9 mouse cellular contexts compared by ENCODE assay signal in genomic region chr9:120586546-120586945, GRCm38 (mm10). TPM values are rescaled to one million over a fixed set of nuclear protein-coding genes. Genes with fewer than 3 reads are reported as not detected.
DNase-seq lines count a peak whose midpoint lies in the region; ATAC-seq and TF ChIP-seq lines count a peak whose summit lies in the region.
"Had no signal": no experiment of that assay in that cellular context is flagged by ENCODE, and none has a peak within 500 bp of the region (broad histone marks: within the 10 kb centered on the region; RNA-seq: fewer than 3 reads in every experiment).

No protein-coding gene starts in this region.

- TF ChIP-seq POLR2A in bone marrow macrophage, adult 2 months (IDR thresholded peaks at IDR 0.05; ENCODE audit: borderline replicate concordance, low read depth, low read length): no peak

- no peaks in the 10 kb centered on the region for H3K36me3 ChIP-seq in forebrain, embryonic 11.5 days (ENCODE audit: control insufficient read depth, insufficient read depth, low read length)
- H3K36me3 ChIP-seq in forebrain, embryonic 15.5 days: no peaks in the 10 kb centered on the region
- H3K36me3 ChIP-seq in C2C12 (ENCODE audit: control insufficient read depth, insufficient read depth): no peaks in the 10 kb centered on the region
- H3K36me3 ChIP-seq: limb, embryonic 12.5 days had no signal

- no peaks in the 10 kb centered on the region for H3K79me3 ChIP-seq in C2C12 (ENCODE audit: low read depth)

- peak; percentile 88 for DNase-seq in forebrain, embryonic 11.5 days (ENCODE audit: low spot score)
- peak; percentile 29 to 55 for DNase-seq in frontal cortex, postnatal 10 days (ENCODE audit: low spot score in 2 of 2)
- peak; percentile 87 to 89 for DNase-seq in kidney, postnatal 4 days
- DNase-seq in lung, postnatal 10 days: peak; percentile 87
- DNase-seq in spleen, postnatal 36 days (ENCODE audit: low spot score in 2 of 2): peak; percentile 41 to 68

- no peak overlapping the region for H3ac ChIP-seq in C2C12 (ENCODE audit: control insufficient read depth, insufficient read length, low read depth)

- no peaks in the 10 kb centered on the region for H3K27me3 ChIP-seq in forebrain, embryonic 11.5 days (ENCODE audit: control insufficient read depth, insufficient read depth, low read length)
- no peaks in the 10 kb centered on the region for H3K27me3 ChIP-seq in forebrain, embryonic 15.5 days
- no peaks in the 10 kb centered on the region for H3K27me3 ChIP-seq in C2C12 (ENCODE audit: control insufficient read depth, insufficient read depth, insufficient read length)

- H3K9me3 ChIP-seq in forebrain, embryonic 11.5 days (ENCODE audit: control insufficient read depth, low read length): no peaks in the 10 kb centered on the region
- H3K9me3 ChIP-seq in forebrain, embryonic 15.5 days: no peaks in the 10 kb centered on the region
- H3K9me3 ChIP-seq: limb, embryonic 12.5 days had no signal

- H3K4me2 ChIP-seq in forebrain, embryonic 11.5 days (ENCODE audit: low read depth, low read length, severe bottlenecking): no peak overlapping the region
- no peak overlapping the region for H3K4me2 ChIP-seq in forebrain, embryonic 15.5 days (replicated peaks)
- H3K4me2 ChIP-seq: limb, embryonic 12.5 days had no signal

- no peak overlapping the region for H3K4me3 ChIP-seq in forebrain, embryonic 11.5 days (ENCODE audit: low read depth, low read length)
- no peak overlapping the region for H3K4me3 ChIP-seq in forebrain, embryonic 15.5 days
- H3K4me3 ChIP-seq in C2C12 (ENCODE audit: insufficient read depth, poor library complexity, severe bottlenecking): no peak overlapping the region
- no peak overlapping the region for H3K4me3 ChIP-seq in bone marrow macrophage, adult 2 months (ENCODE audit: insufficient read depth, low read length)
- H3K4me3 ChIP-seq: limb, embryonic 12.5 days had no signal

- 12% methylated on average over 3 of the region's 3 CpGs for WGBS in forebrain, embryonic 11.5 days
- 16% methylated on average over 3 of the region's 3 CpGs for WGBS in forebrain, embryonic 15.5 days

- H3K27ac ChIP-seq in forebrain, embryonic 11.5 days (ENCODE audit: low read depth, low read length): no peak overlapping the region
- no peak overlapping the region for H3K27ac ChIP-seq in forebrain, embryonic 15.5 days (replicated peaks)
- no peak overlapping the region for H3K27ac ChIP-seq in bone marrow macrophage, adult 2 months (ENCODE audit: insufficient read depth, low read depth, low read length)
- H3K27ac ChIP-seq: limb, embryonic 12.5 days had no signal

- H3K9ac ChIP-seq in forebrain, embryonic 11.5 days (ENCODE audit: low read length): no peak overlapping the region
- no peak overlapping the region for H3K9ac ChIP-seq in forebrain, embryonic 15.5 days (replicated peaks)
- H3K9ac ChIP-seq: limb, embryonic 12.5 days had no signal

- peaks cover 10% of the 10 kb centered on the region; the same call in 1 of the 2 replicates for H3K4me1 ChIP-seq in forebrain, embryonic 11.5 days (replicated peaks; ENCODE audit: control insufficient read depth, insufficient read depth, low read length)
- peaks cover 14% of the 10 kb centered on the region for H3K4me1 ChIP-seq in forebrain, embryonic 15.5 days
- H3K4me1 ChIP-seq in bone marrow macrophage, adult 2 months (ENCODE audit: control insufficient read depth, insufficient read depth, low read length): peaks cover 10% of the 10 kb centered on the region

- peak; percentile 60 for TF ChIP-seq CTCF in C2C12 (IDR thresholded peaks at IDR 0.05; ENCODE audit: control insufficient read depth, insufficient read depth, insufficient read length)
- TF ChIP-seq CTCF in bone marrow macrophage, adult 2 months (IDR thresholded peaks at IDR 0.05; ENCODE audit: low read depth, low read length): peak; percentile 58

- ATAC-seq in forebrain, embryonic 11.5 days (replicated peaks; ENCODE audit: low FRiP score): no peak
- no peak for ATAC-seq in forebrain, embryonic 15.5 days (replicated peaks)

- H3K79me2 ChIP-seq in C2C12 (ENCODE audit: control insufficient read depth, insufficient read depth): no peaks in the 10 kb centered on the region

TF ChIP-seq in C2C12, 6 proteins besides CTCF, POLR2A, EP300 and RAD21:
- TF ChIP-seq MYOG (IDR thresholded peaks at IDR 0.05; ENCODE audit: control insufficient read depth, extremely low read depth, insufficient read length): no peak
- no peak for TF ChIP-seq FOSL1 (IDR thresholded peaks at IDR 0.05; ENCODE audit: insufficient read depth, low read length, poor library complexity, severe bottlenecking)
- no peak for TF ChIP-seq CEBPB (IDR thresholded peaks at IDR 0.05; ENCODE audit: low read depth)
- TF ChIP-seq MYOD1 (IDR thresholded peaks at IDR 0.05; ENCODE audit: control insufficient read depth, insufficient read length, low read depth): no peak
- TF ChIP-seq MAX (IDR thresholded peaks at IDR 0.05): no peak
- TF ChIP-seq USF1 (IDR thresholded peaks at IDR 0.05; ENCODE audit: low read depth): no peak

RNA-seq across cellular contexts. Expression of gene Rpl14, which starts 15.3 kb away (rescaled TPM):
- 772 and 838 TPM in 2 replicates for polyA plus RNA-seq in forebrain, embryonic 11.5 days (2014; fragmentation: Nextera tagmentation; extraction: Ambion mirVana)
- 406 and 432 TPM in 2 replicates for polyA plus RNA-seq in forebrain, embryonic 15.5 days (2015; fragmentation: Nextera tagmentation; extraction: Ambion mirVana)
- 1,443 TPM for polyA plus RNA-seq in C2C12 (2012; fragmentation: generic; extraction: Trizol)
- polyA plus RNA-seq in bone marrow macrophage, adult 2 months (2012; ENCODE audit: insufficient read depth, insufficient read length, missing spikeins): 711 and 874 TPM in 2 replicates

RNA-seq across cellular contexts. Expression of gene Entpd3, which starts 46.9 kb away (rescaled TPM):
- 0.32 TPM in 1 of 2 replicates, not detected in the other for polyA plus RNA-seq in forebrain, embryonic 11.5 days (2014; fragmentation: Nextera tagmentation; extraction: Ambion mirVana)
- 1.5 and 1.9 TPM in 2 replicates for polyA plus RNA-seq in forebrain, embryonic 15.5 days (2015; fragmentation: Nextera tagmentation; extraction: Ambion mirVana)
- polyA plus RNA-seq in C2C12 (2012; fragmentation: generic; extraction: Trizol): 0.02 TPM
- not detected in 2 replicates for polyA plus RNA-seq in bone marrow macrophage, adult 2 months (2012; ENCODE audit: insufficient read depth, insufficient read length, missing spikeins)
